Mouse (Mus musculus) heart, embryonic 11.5 days (tissue): ENCODE measurements around the gene Patj. TPM values are rescaled to one million over a fixed set of nuclear protein-coding genes. Genes with fewer than 3 reads are reported as not detected.

Experiments
- ATAC-seq: fragments of 200-750 bp; cut with Nextera tagmentation; replicated peaks from 2 replicates; pipeline ENCODE4 v1.8.0; 2017; ENCODE audit warnings: moderate library complexity; ENCODE audit not compliant: insufficient number of reproducible peaks, low FRiP score, low TSS enrichment
- H3K27ac ChIP-seq: fragments of 300-500 bp; sonication (generic); 2 replicates; pipeline ENCODE4 v1.5.1; 2014; ENCODE audit warnings: mild to moderate bottlenecking, low read depth, low read length
- H3K27me3 ChIP-seq: fragments of 300-500 bp; sonication (generic); 2 replicates; pipeline ENCODE4 v1.6.1; 2014; ENCODE audit warnings: mild to moderate bottlenecking, low read length, mixed read lengths; ENCODE audit not compliant: control insufficient read depth, insufficient read depth
- H3K36me3 ChIP-seq: fragments of 300-500 bp; sonication (generic); 2 replicates; pipeline ENCODE4 v1.6.1; 2014; ENCODE audit warnings: mild to moderate bottlenecking, low read length, moderate library complexity, mixed read lengths; ENCODE audit not compliant: control insufficient read depth, insufficient read depth
- H3K4me1 ChIP-seq: fragments of 300-500 bp; sonication (generic); 2 replicates; pipeline ENCODE4 v1.6.1; 2014; ENCODE audit warnings: low read length; ENCODE audit not compliant: control insufficient read depth, insufficient read depth
- H3K4me2 ChIP-seq: fragments of 300-500 bp; sonication (generic); 2 replicates; pipeline ENCODE4 v1.6.1; 2014; ENCODE audit warnings: mild to moderate bottlenecking, moderate library complexity
- H3K4me3 ChIP-seq: fragments of 300-500 bp; sonication (generic); 2 replicates; pipeline ENCODE4 v1.5.1; 2014; ENCODE audit warnings: low read depth, low read length
- H3K9ac ChIP-seq: fragments of 300-500 bp; sonication (generic); 2 replicates; pipeline ENCODE4 v1.6.1; 2014; ENCODE audit warnings: mild to moderate bottlenecking, low read depth, low read length, moderate library complexity
- H3K9me3 ChIP-seq: fragments of 300-500 bp; sonication (generic); replicated peaks from 2 replicates; pipeline ENCODE4 v1.6.1; 2016; ENCODE audit warnings: low read length; ENCODE audit not compliant: control insufficient read depth
- WGBS: fragments of 180-500 bp; shearing (Covaris S2); extraction: QIAGEN DNeasy Blood & Tissue Kit; methylation state at CpG from one replicate; pipeline ENCODE4 v1.1.7; 2014; ENCODE audit not compliant: insufficient replicate concordance; 5-methylcytosine and 5-hydroxymethylcytosine counted together
- polyA plus RNA-seq: library from polyadenylated mRNA; unstranded; fragments of >200 nt; fragmentation: Nextera tagmentation; extraction: Ambion mirVana; gene quantifications from 2 replicates; pipeline ENCODE4 v1.2.1, GENCODE M21; 2014

Gene Patj
- polyA plus RNA-seq, 1 experiment from 2014 or later = 9.1 TPM

DNA sequence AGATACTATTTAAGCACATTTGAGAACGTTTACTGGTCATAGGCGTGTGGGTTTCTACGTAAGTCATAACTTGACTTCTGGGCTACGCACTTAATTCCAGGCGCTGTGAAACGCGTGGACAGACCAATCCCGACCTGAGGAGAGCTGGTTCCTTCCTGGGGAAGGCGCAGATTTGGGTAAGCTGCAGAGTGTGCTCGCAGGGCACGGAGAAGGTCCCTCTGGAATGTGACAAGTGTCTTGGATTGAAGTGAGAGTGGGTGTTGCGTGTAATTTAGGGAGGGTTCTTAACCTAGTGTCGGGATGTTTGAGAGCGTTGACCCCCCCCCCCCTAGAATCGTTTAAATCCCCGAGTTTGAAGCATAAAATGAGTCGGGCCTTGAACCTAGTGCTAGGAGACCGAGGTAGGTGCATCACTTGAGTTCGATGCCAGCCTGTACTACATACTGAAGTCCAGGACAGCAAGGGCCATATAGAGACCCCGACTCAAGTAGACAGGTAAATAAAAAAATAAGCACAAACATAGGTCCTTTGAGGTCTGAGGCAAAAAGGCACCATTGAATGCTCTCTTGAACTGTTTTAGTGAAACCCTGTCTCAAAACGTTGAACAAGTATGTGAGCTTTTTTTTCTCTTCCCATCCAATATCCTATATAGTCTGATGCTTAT, 331.8 kb downstream of the Patj start:
- H3K4me3 ChIP-seq = peak overlapping the region; percentile 38
- no peaks in the 10 kb centered on the region for H3K36me3 ChIP-seq
- no peaks in the 10 kb centered on the region; the same call in 1 of the 2 replicates for H3K4me1 ChIP-seq
- WGBS = 3% methylated on average over 21 of the region's 21 CpGs
- H3K27ac ChIP-seq = no peak overlapping the region
- ATAC-seq = no peak
- H3K4me2 ChIP-seq = peak overlapping the region; percentile 69
- peaks cover 16% of the 10 kb centered on the region for H3K27me3 ChIP-seq
- H3K9ac ChIP-seq = no peak overlapping the region
- no peaks in the 10 kb centered on the region for H3K9me3 ChIP-seq

DNA sequence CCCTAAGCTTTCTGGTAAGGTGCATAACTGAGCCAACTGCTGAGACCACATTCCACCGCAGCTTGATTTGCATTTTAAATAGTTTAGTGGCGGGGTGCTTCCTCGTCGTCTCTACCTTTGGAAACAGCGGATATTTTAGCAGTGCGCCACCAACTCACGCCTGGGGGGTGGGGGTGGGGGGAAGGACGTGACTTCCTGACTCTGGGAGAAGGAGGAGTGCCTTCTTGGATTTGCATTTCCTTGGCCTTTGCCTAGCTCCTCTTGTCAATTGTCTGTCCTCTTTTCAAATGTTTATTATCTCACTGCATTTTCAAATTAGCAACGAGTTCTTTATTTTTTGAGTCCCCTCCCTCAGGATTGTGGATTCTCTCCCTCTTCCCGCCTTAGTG, 332.4 kb downstream of the Patj start:
- ATAC-seq = no peak
- no peak overlapping the region for H3K27ac ChIP-seq
- no peaks in the 10 kb centered on the region for H3K9me3 ChIP-seq
- H3K9ac ChIP-seq = no peak overlapping the region
- WGBS = 2% methylated on average over 10 of the region's 10 CpGs
- H3K36me3 ChIP-seq = no peaks in the 10 kb centered on the region
- peak overlapping the region; percentile 69 for H3K4me2 ChIP-seq
- no peaks in the 10 kb centered on the region; the same call in 1 of the 2 replicates for H3K4me1 ChIP-seq
- H3K27me3 ChIP-seq = peaks cover 16% of the 10 kb centered on the region
- H3K4me3 ChIP-seq = peak overlapping the region; percentile 38

DNA sequence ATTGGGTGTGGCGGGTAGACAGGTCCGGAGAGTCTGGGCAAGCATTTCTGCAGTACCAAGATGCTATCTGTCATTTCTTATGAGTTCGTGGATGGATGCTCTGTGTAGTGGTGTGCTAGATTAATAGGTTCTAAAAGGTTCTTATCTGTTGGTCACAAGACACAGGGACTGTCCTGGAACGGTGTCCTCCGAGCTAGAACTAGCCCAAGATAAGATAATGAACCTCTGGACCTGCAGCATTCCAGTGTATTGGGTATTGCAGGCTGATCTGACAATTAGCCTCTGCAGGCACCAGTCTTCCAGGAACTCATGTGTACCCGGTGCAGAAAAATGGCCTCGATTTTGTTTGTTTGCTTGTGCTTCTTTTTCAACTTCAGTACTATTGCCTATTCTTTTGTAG, 333.1 kb downstream of the Patj start:
- Histone ChIP-seq H3K27ac (no peak overlapping the region), H3K36me3 (no peaks in the 10 kb centered on the region), H3K4me3 (no peak overlapping the region), H3K9me3 (no peaks in the 10 kb centered on the region), H3K4me1 (no peaks in the 10 kb centered on the region; the same call in 1 of the 2 replicates), H3K27me3 (peaks cover 16% of the 10 kb centered on the region), H3K4me2 (no peak overlapping the region), H3K9ac (no peak overlapping the region)
- 40% methylated on average over 7 of the region's 7 CpGs for WGBS
- no peak for ATAC-seq

DNA sequence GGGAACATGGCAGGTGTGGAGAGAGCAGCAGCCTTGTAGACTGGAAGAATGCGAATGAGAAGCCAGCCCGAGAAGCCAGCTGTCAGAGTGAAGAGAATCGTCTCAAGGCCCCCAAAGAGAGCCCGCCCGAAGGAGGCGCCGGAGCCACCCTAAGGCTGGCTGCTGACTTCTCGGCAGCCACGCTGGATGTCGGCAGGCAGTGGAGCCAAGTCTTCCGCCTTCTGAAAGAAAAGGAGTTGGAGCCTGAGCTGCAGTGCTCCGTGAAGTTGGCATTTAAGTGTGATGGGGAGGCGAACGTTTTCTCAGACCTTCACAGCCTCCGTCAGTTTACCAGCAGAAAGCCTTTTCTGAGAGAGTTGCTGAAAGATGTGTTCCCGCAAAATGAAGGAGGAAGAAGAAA, 338.1 kb downstream of the Patj start:
- ATAC-seq = no peak
- H3K36me3 ChIP-seq = no peaks in the 10 kb centered on the region
- no peak overlapping the region for H3K9ac ChIP-seq
- no peaks in the 10 kb centered on the region for H3K9me3 ChIP-seq
- H3K4me2 ChIP-seq = no peak overlapping the region
- WGBS = 89% methylated on average over 16 of the region's 16 CpGs
- peaks cover 4% of the 10 kb centered on the region; the same call in 1 of the 2 replicates for H3K27me3 ChIP-seq
- no peak overlapping the region for H3K27ac ChIP-seq
- H3K4me3 ChIP-seq = no peak overlapping the region
- H3K4me1 ChIP-seq = no peaks in the 10 kb centered on the region

DNA sequence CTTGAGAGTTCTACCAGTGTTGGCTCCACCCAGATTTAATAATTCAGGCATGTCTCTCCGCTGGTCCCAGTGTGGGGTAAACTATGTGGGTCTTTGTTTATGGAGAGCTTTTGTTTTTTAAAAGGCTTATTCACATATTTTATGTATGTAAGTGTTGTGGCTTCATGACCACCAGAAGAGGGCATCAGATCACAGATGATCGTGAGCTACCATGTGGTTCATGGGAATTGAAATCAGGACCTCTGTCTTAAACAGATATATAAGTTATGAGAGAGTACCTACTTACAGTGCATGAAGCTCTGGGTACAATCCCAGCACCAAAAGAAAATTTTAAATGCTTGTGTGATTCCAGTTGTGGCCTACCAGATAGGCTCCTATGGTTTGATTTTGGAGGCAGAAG, 344.2 kb downstream of the Patj start:
- H3K36me3 ChIP-seq = no peaks in the 10 kb centered on the region
- no peaks in the 10 kb centered on the region for H3K27me3 ChIP-seq
- no peak overlapping the region for H3K27ac ChIP-seq
- ATAC-seq = no peak
- H3K4me3 ChIP-seq = no peak overlapping the region
- no peaks in the 10 kb centered on the region for H3K9me3 ChIP-seq
- no peak overlapping the region for H3K4me2 ChIP-seq
- no peaks in the 10 kb centered on the region; the same call in 1 of the 2 replicates for H3K4me1 ChIP-seq
- H3K9ac ChIP-seq = no peak overlapping the region
- 46% methylated on average over 2 of the region's 2 CpGs for WGBS

DNA sequence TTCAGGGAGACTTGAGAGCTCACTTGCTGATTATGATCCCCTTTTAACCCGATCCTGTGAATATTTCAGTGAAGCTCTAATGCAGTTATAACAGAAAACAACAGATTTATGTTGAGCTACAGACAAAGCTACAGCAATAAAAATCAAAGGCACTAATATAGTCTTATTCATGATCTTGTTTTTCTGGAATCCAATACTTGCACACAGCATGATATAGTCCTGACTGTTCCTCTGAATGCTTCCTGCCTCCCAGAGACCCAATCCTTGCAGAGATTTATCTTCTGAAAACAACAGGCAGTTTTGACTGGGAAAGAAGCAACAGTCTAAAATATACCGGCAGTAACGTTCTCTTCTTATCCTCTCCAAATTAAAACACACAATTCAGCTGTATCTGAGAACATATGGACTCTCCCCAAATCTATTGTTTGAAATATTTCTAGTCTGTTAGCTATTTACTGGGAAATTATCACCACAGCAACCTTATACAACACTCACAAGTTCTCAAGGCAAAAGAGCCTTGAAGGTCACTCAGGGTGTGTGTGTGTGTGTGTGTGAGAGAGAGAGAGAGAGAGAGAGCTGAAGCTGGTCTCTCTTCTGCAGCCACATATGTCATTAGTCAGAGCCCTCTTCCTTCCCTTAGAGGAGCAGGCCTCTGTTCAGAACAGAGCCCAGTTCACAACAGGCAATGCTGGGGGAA, 347.8 kb downstream of the Patj start:
- no peak overlapping the region for H3K9ac ChIP-seq
- no peaks in the 10 kb centered on the region for H3K27me3 ChIP-seq
- no peaks in the 10 kb centered on the region for H3K36me3 ChIP-seq
- H3K4me1 ChIP-seq = no peaks in the 10 kb centered on the region; the same call in 1 of the 2 replicates
- H3K4me3 ChIP-seq = no peak overlapping the region
- 64% methylated on average over 3 of the region's 3 CpGs for WGBS
- H3K27ac ChIP-seq = no peak overlapping the region
- ATAC-seq = no peak
- H3K4me2 ChIP-seq = no peak overlapping the region
- H3K9me3 ChIP-seq = no peaks in the 10 kb centered on the region

DNA sequence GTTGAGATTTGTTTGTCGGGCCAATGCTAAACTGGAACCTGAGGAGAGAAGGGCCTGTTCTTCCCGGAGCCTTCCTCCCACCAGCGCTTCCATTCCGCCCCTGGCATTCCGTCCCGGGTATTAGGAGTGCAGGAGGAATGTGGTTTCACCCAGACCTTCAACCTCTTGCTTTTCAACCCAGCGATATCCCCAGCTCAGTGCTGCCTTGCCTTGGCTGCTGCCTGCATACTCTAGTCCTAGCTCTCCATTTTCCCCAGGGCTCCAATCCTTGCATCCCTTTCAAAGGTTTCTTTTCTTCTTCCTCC, 348.3 kb downstream of the Patj start:
- no peaks in the 10 kb centered on the region for H3K27me3 ChIP-seq
- H3K27ac ChIP-seq = no peak overlapping the region
- H3K4me2 ChIP-seq = no peak overlapping the region
- no peak overlapping the region for H3K4me3 ChIP-seq
- ATAC-seq = no peak
- no peak overlapping the region for H3K9ac ChIP-seq
- no peaks in the 10 kb centered on the region; the same call in 1 of the 2 replicates for H3K4me1 ChIP-seq
- no peaks in the 10 kb centered on the region for H3K36me3 ChIP-seq
- no peaks in the 10 kb centered on the region for H3K9me3 ChIP-seq
- 13% methylated on average over 7 of the region's 7 CpGs for WGBS

DNA sequence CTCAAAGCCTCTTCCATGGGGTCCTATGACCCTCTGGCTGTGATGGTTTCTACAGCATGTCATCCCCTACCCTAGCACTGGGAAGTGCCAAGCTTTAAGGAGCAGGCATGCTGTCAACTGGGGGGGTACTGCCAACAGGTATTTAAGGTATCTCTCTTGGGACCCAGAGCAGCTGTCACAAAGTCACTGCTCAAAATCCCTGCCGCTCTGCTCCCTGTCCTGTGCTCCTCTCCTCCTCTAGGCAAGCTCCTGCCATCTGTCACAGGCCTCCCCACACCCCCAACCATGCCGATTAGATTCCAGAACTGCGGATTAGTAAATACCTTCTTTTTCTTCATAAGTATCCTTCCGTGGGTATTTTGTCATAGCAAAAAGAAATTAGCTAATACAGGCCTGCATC, 358.9 kb downstream of the Patj start:
- Histone ChIP-seq H3K36me3 (no peaks in the 10 kb centered on the region), H3K9ac (no peak overlapping the region)

DNA sequence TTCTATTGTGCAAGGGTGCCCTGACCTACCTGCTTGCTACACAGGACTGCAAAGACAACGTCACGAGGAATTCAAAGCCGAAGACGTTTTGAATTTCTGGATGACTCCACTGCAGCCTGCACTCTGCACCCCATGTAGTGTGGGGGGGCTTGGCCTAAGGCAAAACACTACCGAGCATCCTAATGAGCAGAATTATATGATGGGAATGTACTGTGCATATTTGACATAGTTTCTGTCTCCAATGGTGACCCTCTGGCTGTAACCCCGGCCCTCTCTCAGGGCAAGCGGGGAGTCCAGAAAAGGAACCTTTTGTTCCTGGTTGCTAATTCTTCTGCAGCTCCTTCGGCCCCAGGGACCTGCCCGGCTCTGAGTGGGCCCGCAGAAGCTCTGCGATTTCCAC, 360.6 kb downstream of the Patj start:
- no peak overlapping the region for H3K27ac ChIP-seq

More for the DNA sequence above, 358.9 kb downstream of the Patj start:
- Histone ChIP-seq H3K27me3 (no peaks in the 10 kb centered on the region), H3K27ac (no peak overlapping the region), H3K9me3 (no peaks in the 10 kb centered on the region), H3K4me3 (no peak overlapping the region), H3K4me2 (no peak overlapping the region), H3K4me1 (no peaks in the 10 kb centered on the region)
- WGBS = 65% methylated on average over 4 of the region's 4 CpGs
- no peak for ATAC-seq

More for the DNA sequence above, 360.6 kb downstream of the Patj start:
- Histone ChIP-seq H3K9ac (no peak overlapping the region), H3K36me3 (no peaks in the 10 kb centered on the region), H3K27me3 (no peaks in the 10 kb centered on the region), H3K4me3 (no peak overlapping the region), H3K9me3 (no peaks in the 10 kb centered on the region), H3K4me1 (no peaks in the 10 kb centered on the region), H3K4me2 (no peak overlapping the region)
- no peak for ATAC-seq
- WGBS = 68% methylated on average over 11 of the region's 11 CpGs
